Mouse (Mus musculus): ENCODE results near the gene Tenm2. TPM values are rescaled to one million over a fixed set of nuclear protein-coding genes. Genes with fewer than 3 reads are reported as not detected.

The Tenm2 gene
- polyA plus RNA-seq (2021; fragmentation: Nextera tagmentation) = 26.1 and 29.4 TPM in 2 replicates
- long read RNA-seq, experiment 1, partial matches to known transcripts = 22 of 61 reads
- long read RNA-seq, experiment 1, other reads (novel, unspliced or antisense) = 39 of 61 reads
- long read RNA-seq, experiment 2, partial matches to known transcripts = 35 of 126 reads
- long read RNA-seq, experiment 2, other reads (novel, unspliced or antisense) = 91 of 126 reads

GRCm38 (mm10) chr11:37235914-37236600, at the start of gene Tenm2:
Tenm2 (minus strand) TSS chr11:37235964.

GRCm38 (mm10) chr11:35980411-35980917, 1255.3 kb downstream of the Tenm2 start, which contains the start of gene Wwc1:
Wwc1 (minus strand) TSS chr11:35980527.

